Mouse (Mus musculus) embryonic facial prominence, embryonic 14.5 days (tissue): ENCODE measurements around the gene C730034F03Rik. TPM values are rescaled to one million over a fixed set of nuclear protein-coding genes. Genes with fewer than 3 reads are reported as not detected.
A peak's percentile ranks its signal among the peaks of the same experiment; 100 is the strongest.

ENCODE experiments used
- ATAC-seq: fragments of 200-750 bp; cut with Nextera tagmentation; 2 replicates; pipeline ENCODE4 v1.8.0; 2017; ENCODE audit warnings: low read depth, moderate number of reproducible peaks, moderate TSS enrichment
- DNase-seq: peaks from one replicate; pipeline ENCODE4 v3.0.0-alpha.2; 2015; ENCODE audit warnings: low spot score
- H3K27ac ChIP-seq: fragments of 300-500 bp; sonication (generic); replicated peaks from 2 replicates; pipeline ENCODE4 v1.5.1; 2014; ENCODE audit warnings: low read depth, mild to moderate bottlenecking, low read length, moderate library complexity
- H3K27me3 ChIP-seq: fragments of 300-500 bp; sonication (generic); replicated peaks from 2 replicates; pipeline ENCODE4 v1.6.1; 2014; ENCODE audit warnings: low read length; ENCODE audit not compliant: control insufficient read depth, insufficient read depth
- H3K36me3 ChIP-seq: fragments of 300-500 bp; sonication (generic); 2 replicates; pipeline ENCODE4 v1.6.1; 2014; ENCODE audit warnings: low read length, mixed read lengths; ENCODE audit not compliant: control insufficient read depth, insufficient read depth
- H3K4me1 ChIP-seq: fragments of 300-500 bp; sonication (generic); 2 replicates; pipeline ENCODE4 v1.6.1; 2014; ENCODE audit warnings: antibody characterized with exemption, low read length; ENCODE audit not compliant: control insufficient read depth, insufficient read depth
- H3K4me2 ChIP-seq: fragments of 300-500 bp; sonication (generic); 2 replicates; pipeline ENCODE4 v1.6.1; 2014; ENCODE audit warnings: low read depth, mild to moderate bottlenecking, low read length, moderate library complexity, mixed read lengths
- H3K4me3 ChIP-seq: fragments of 300-500 bp; sonication (generic); 2 replicates; pipeline ENCODE4 v1.5.1; 2014; ENCODE audit warnings: low read depth, mild to moderate bottlenecking, low read length
- H3K9ac ChIP-seq: fragments of 300-500 bp; sonication (generic); 2 replicates; pipeline ENCODE4 v1.6.1; 2014; ENCODE audit warnings: low read depth, mild to moderate bottlenecking, low read length, moderate library complexity, mixed read lengths
- H3K9me3 ChIP-seq: fragments of 300-500 bp; sonication (generic); 2 replicates; pipeline ENCODE4 v1.6.1; 2016; ENCODE audit warnings: low read length; ENCODE audit not compliant: control insufficient read depth
- WGBS: fragments of 180-500 bp; shearing (Covaris S2); extraction: QIAGEN DNeasy Blood & Tissue Kit; methylation state at CpG from one replicate; pipeline ENCODE4 v1.1.7; 2014; 5-methylcytosine and 5-hydroxymethylcytosine counted together
- polyA plus RNA-seq: library from polyadenylated mRNA; unstranded; fragments of >200 nt; fragmentation: Nextera tagmentation; extraction: Ambion mirVana; gene quantifications from 2 replicates; pipeline ENCODE4 v1.2.1, GENCODE M21; 2014

C730034F03Rik gene
- polyA plus RNA-seq, 1 experiment from 2014 or later, result 1.1 TPM

GRCm38 (mm10) chr15:89474596-89475292 lies 45.4 kb downstream of the C730034F03Rik start:
- no peaks in the 10 kb centered on the region for H3K36me3 ChIP-seq
- no peak overlapping the region for H3K27ac ChIP-seq
- DNase-seq (no peak), ATAC-seq (no peak)
- WGBS, result 92% methylated on average over 19 of the region's 19 CpGs
- no peak overlapping the region for H3K9ac ChIP-seq
- H3K4me2 ChIP-seq, result peak overlapping the region; percentile 96
- peaks cover 12% of the 10 kb centered on the region for H3K4me1 ChIP-seq
- H3K4me3 ChIP-seq, result no peak overlapping the region
- H3K27me3 ChIP-seq, result no peaks in the 10 kb centered on the region
- H3K9me3 ChIP-seq, result no peaks in the 10 kb centered on the region

- Histone ChIP-seq H3K4me1 (peaks cover 12% of the 10 kb centered on the region), H3K4me3 (peak overlapping the region; percentile 63), H3K36me3 (no peaks in the 10 kb centered on the region), H3K9me3 (no peaks in the 10 kb centered on the region), H3K4me2 (peak overlapping the region; percentile 96), H3K9ac (peak overlapping the region; percentile 76), H3K27ac (no peak overlapping the region), H3K27me3 (no peaks in the 10 kb centered on the region)
- DNase-seq (no peak), ATAC-seq (no peak)
- WGBS, result 89% methylated on average over 7 of the region's 7 CpGs
These were observed 45.9 kb downstream of the C730034F03Rik start for GRCm38 (mm10) chr15:89475293-89475600.

GRCm38 (mm10) chr15:89475611-89476474 lies 46.5 kb downstream of the C730034F03Rik start:
- no peaks in the 10 kb centered on the region for H3K27me3 ChIP-seq
- H3K27ac ChIP-seq, result peak overlapping the region; percentile 72
- WGBS, result 11% methylated on average over 36 of the region's 44 CpGs
- peak overlapping the region; percentile 96 for H3K4me2 ChIP-seq
- H3K4me3 ChIP-seq, result peak overlapping the region; percentile 63
- H3K9ac ChIP-seq, result peak overlapping the region; percentile 76
- DNase-seq (peak; percentile 96), ATAC-seq (peak; percentile 99)
- peaks cover 12% of the 10 kb centered on the region for H3K4me1 ChIP-seq
- H3K9me3 ChIP-seq, result no peaks in the 10 kb centered on the region
- H3K36me3 ChIP-seq, result no peaks in the 10 kb centered on the region

GRCm38 (mm10) chr15:89476475-89476815 lies 47.1 kb downstream of the C730034F03Rik start:
- DNase-seq (no peak), ATAC-seq (no peak; the same call in 1 of the 2 replicates)
- 3% methylated on average over 5 of the region's 5 CpGs for WGBS
- Histone ChIP-seq H3K27me3 (no peaks in the 10 kb centered on the region), H3K4me2 (peak overlapping the region; percentile 96), H3K27ac (peak overlapping the region; percentile 72), H3K36me3 (no peaks in the 10 kb centered on the region), H3K4me3 (peak overlapping the region; percentile 63), H3K4me1 (peaks cover 12% of the 10 kb centered on the region), H3K9ac (peak overlapping the region; percentile 76), H3K9me3 (no peaks in the 10 kb centered on the region)

GRCm38 (mm10) chr15:89477091-89477491 lies 47.7 kb downstream of the C730034F03Rik start, which contains the start of gene Arsa:
TSS of gene Arsa (minus strand) at chr15:89477425.
- peak within 1 kb of the TSS; percentile 72 for H3K27ac ChIP-seq
- no peaks in the 10 kb centered on the region for H3K27me3 ChIP-seq
- H3K4me1 ChIP-seq, result peaks cover 12% of the 10 kb centered on the region
- no peaks in the 10 kb centered on the region for H3K36me3 ChIP-seq
- peak within 1 kb of the TSS; percentile 76 for H3K9ac ChIP-seq
- WGBS, result 34% methylated on average over 9 of the region's 9 CpGs
- no peaks in the 10 kb centered on the region for H3K9me3 ChIP-seq
- ATAC-seq (no peak), DNase-seq (no peak)
- peak within 1 kb of the TSS; percentile 96 for H3K4me2 ChIP-seq
- H3K4me3 ChIP-seq, result peak within 1 kb of the TSS; percentile 63

GRCm38 (mm10) chr15:89477806-89478205 lies 48.4 kb downstream of the C730034F03Rik start:
- no peak overlapping the region for H3K27ac ChIP-seq
- WGBS, result 53% methylated on average over 8 of the region's 8 CpGs
- H3K4me2 ChIP-seq, result no peak overlapping the region
- 0 out of 2 replicates have a peak, but pooled peaks cover 3% of the 10 kb centered on the region for H3K9me3 ChIP-seq
- H3K4me1 ChIP-seq, result peaks cover 12% of the 10 kb centered on the region
- DNase-seq, result no peak
- no peak overlapping the region for H3K4me3 ChIP-seq
- no peaks in the 10 kb centered on the region for H3K36me3 ChIP-seq
- no peak overlapping the region for H3K9ac ChIP-seq
- ATAC-seq, result no peak
- H3K27me3 ChIP-seq, result no peaks in the 10 kb centered on the region

GRCm38 (mm10) chr15:89478622-89479021 lies 49.2 kb downstream of the C730034F03Rik start:
- no peaks in the 10 kb centered on the region for H3K27me3 ChIP-seq
- no peak overlapping the region for H3K27ac ChIP-seq
- no peaks in the 10 kb centered on the region for H3K36me3 ChIP-seq
- no peak for ATAC-seq
- WGBS, result 81% methylated on average over 3 of the region's 3 CpGs
- peaks cover 12% of the 10 kb centered on the region for H3K4me1 ChIP-seq
- no peak overlapping the region for H3K9ac ChIP-seq
- no peak overlapping the region for H3K4me3 ChIP-seq
- 0 out of 2 replicates have a peak, but pooled peaks cover 3% of the 10 kb centered on the region for H3K9me3 ChIP-seq
- no peak for DNase-seq
- H3K4me2 ChIP-seq, result no peak overlapping the region
